Mouse (Mus musculus): ENCODE data around the gene Bik.

GRCm38 (mm10) chr15:83483482-83483881, 43.2 kb upstream of the Bik start:
- TF ChIP-seq GATA1 (IDR thresholded peaks at IDR 0.05; ENCODE audit: low read depth, low read length): no peak
- TF ChIP-seq CTCF (IDR thresholded peaks at IDR 0.05 in 2 of 3, conservative IDR thresholded peaks at IDR 0.05 in 1 of 3; ENCODE audit: control insufficient read depth in 1 of 3, insufficient read depth in 1 of 3, low read depth in 2 of 3, low read length in 3 of 3, poor library complexity in 1 of 3, severe bottlenecking in 1 of 3): peak; percentile 54 to 78 (median 70); a peak in 5 of 6 replicates
- 0 out of 2 replicates have a peak, but pooled peaks have one; percentile 24 for TF ChIP-seq HCFC1 (IDR thresholded peaks at IDR 0.05; ENCODE audit: low read depth, low read length)
- no peak for TF ChIP-seq CHD2 (IDR thresholded peaks at IDR 0.05; ENCODE audit: low read length)
- TF ChIP-seq ZNF384 (IDR thresholded peaks at IDR 0.05; ENCODE audit: low read depth, low read length): no peak
- no peak for TF ChIP-seq TCF12 (IDR thresholded peaks at IDR 0.05; ENCODE audit: low read depth, low read length)
- TF ChIP-seq POLR2AphosphoS2 (IDR thresholded peaks at IDR 0.05; ENCODE audit: low read length): no peak
- TF ChIP-seq RCOR1 (IDR thresholded peaks at IDR 0.05; ENCODE audit: low read depth, low read length): peak; percentile 37; the same call in 1 of the 2 replicates
- TF ChIP-seq ZC3H11A (IDR thresholded peaks at IDR 0.05; ENCODE audit: low read depth, low read length): peak; percentile 73
- TF ChIP-seq ZMIZ1 (IDR thresholded peaks at IDR 0.05; ENCODE audit: low read depth, low read length): no peak
- TF ChIP-seq NELFE (IDR thresholded peaks at IDR 0.05; ENCODE audit: low read depth, low read length): no peak
- no peak; the same call in 1 of the 2 replicates for TF ChIP-seq SIN3A (IDR thresholded peaks at IDR 0.05; ENCODE audit: low read length)
- no peak for TF ChIP-seq POLR2A (IDR thresholded peaks at IDR 0.05; ENCODE audit: control insufficient read depth in 1 of 2, insufficient read depth in 1 of 2, low read depth in 1 of 2, low read length in 2 of 2, poor library complexity in 1 of 2)
